Mouse (Mus musculus): ENCODE measurements around the gene Stk35.

DNA sequence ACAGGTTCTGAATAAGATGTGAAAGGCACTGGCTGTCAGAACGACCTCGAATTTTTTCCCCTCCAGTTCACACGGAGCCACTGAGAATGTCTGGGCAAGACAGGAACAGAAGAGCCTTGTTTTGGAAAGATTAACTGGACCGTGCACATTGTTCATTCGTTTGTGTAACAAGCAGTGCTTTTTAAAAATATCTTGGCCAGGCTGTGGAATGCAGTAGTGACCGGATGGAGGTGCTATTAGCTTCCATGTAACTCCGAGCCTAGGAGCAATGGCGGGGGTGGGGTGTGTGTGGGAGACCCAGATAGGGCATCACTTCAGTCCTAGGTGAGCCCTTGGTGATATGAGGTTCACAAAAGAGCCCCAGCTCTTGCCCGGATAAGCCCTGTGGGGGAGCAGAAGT is 73.8 kb downstream of the Stk35 start:
- TF ChIP-seq CTCF (IDR thresholded peaks at IDR 0.05; ENCODE audit: control insufficient read depth, insufficient read depth, insufficient read length) (no peak), CEBPB (IDR thresholded peaks at IDR 0.05; ENCODE audit: low read depth) (no peak), USF1 (IDR thresholded peaks at IDR 0.05; ENCODE audit: low read depth) (no peak), MYOD1 (IDR thresholded peaks at IDR 0.05; ENCODE audit: control insufficient read depth, insufficient read length, low read depth) (no peak), FOSL1 (IDR thresholded peaks at IDR 0.05; ENCODE audit: insufficient read depth, low read length, poor library complexity, severe bottlenecking) (no peak)
